Comparison of ENCODE assay signal across 8 mouse cellular contexts in genomic region chr5:14092262-14092776, GRCm38 (mm10).
DNase-seq lines count a peak whose midpoint lies in the region; ATAC-seq and TF ChIP-seq lines count a peak whose summit lies in the region.

No protein-coding gene starts in this region.

- intact Hi-C loops in left cerebral cortex, postnatal 36 days (cut with DNase I) = no loop called here

- no peak overlapping the region for H3K9ac ChIP-seq in kidney, postnatal 0 days (ENCODE audit: low read depth, low read length)

- no peak for TF ChIP-seq CTCF in kidney, postnatal 0 days (IDR thresholded peaks at IDR 0.05; ENCODE audit: low read depth)

- DNase-seq in cerebellum, adult 8-10 months = peak; percentile 3
- no peak for DNase-seq in cerebellum, adult 9-10 months
- DNase-seq in kidney, postnatal 0 days (ENCODE audit: low spot score) = no peak
- no peak for DNase-seq in kidney, postnatal 25 days
- DNase-seq in cerebellum, postnatal 36 days = peak; percentile 5 to 25
- DNase-seq in left cerebral cortex, postnatal 36 days (ENCODE audit: low spot score in 2 of 2) = peak; percentile 37 to 46
- no peak for DNase-seq in adrenal gland, adult (ENCODE audit: inconsistent age in 2 of 2, low spot score in 1 of 2)
- DNase-seq in kidney, postnatal 36 days = no peak

- ATAC-seq in kidney, postnatal 0 days (replicated peaks; ENCODE audit: low FRiP score, low read depth) = no peak

- H3K4me3 ChIP-seq in kidney, postnatal 0 days (replicated peaks; ENCODE audit: low read depth, low read length) = no peak overlapping the region

- WGBS in kidney, postnatal 0 days = 43% methylated on average over 14 of the region's 14 CpGs

- H3K4me2 ChIP-seq in kidney, postnatal 0 days (ENCODE audit: low read length) = peak overlapping the region; percentile 17; the same call in 1 of the 2 replicates

- H3K9me3 ChIP-seq in kidney, postnatal 0 days (replicated peaks; ENCODE audit: low read length) = no peaks in the 10 kb centered on the region

- no peaks in the 10 kb centered on the region for H3K27me3 ChIP-seq in kidney, postnatal 0 days (ENCODE audit: insufficient read depth, low read length)

- H3K36me3 ChIP-seq in kidney, postnatal 0 days (ENCODE audit: insufficient read depth, low read length) = no peaks in the 10 kb centered on the region

- H3K27ac ChIP-seq in kidney, postnatal 0 days = no peak overlapping the region

- H3K4me1 ChIP-seq in kidney, postnatal 0 days (replicated peaks; ENCODE audit: insufficient read depth, low read length) = no peaks in the 10 kb centered on the region

Comparison
In these comparisons a context has a peak if more than half of its experiments do, and no peak if none do; other contexts are left out.
1. DNase-seq: peak in cerebellum, adult 8-10 months (single experiment), cerebellum, postnatal 36 days (2 of 2) and left cerebral cortex, postnatal 36 days (2 of 2); none in cerebellum, adult 9-10 months (single experiment), kidney, postnatal 0 days (single experiment), kidney, postnatal 25 days (0 of 2), adrenal gland, adult (0 of 2) and kidney, postnatal 36 days (0 of 2).